Mouse (Mus musculus): Measurements from ENCODE around the gene 1110059E24Rik.
"Not testable (repeated sequence)": the region's sequence is repeated elsewhere in the genome, so short reads cannot be mapped to it uniquely, and the experiment has no call there.

The 1110059E24Rik gene

DNA sequence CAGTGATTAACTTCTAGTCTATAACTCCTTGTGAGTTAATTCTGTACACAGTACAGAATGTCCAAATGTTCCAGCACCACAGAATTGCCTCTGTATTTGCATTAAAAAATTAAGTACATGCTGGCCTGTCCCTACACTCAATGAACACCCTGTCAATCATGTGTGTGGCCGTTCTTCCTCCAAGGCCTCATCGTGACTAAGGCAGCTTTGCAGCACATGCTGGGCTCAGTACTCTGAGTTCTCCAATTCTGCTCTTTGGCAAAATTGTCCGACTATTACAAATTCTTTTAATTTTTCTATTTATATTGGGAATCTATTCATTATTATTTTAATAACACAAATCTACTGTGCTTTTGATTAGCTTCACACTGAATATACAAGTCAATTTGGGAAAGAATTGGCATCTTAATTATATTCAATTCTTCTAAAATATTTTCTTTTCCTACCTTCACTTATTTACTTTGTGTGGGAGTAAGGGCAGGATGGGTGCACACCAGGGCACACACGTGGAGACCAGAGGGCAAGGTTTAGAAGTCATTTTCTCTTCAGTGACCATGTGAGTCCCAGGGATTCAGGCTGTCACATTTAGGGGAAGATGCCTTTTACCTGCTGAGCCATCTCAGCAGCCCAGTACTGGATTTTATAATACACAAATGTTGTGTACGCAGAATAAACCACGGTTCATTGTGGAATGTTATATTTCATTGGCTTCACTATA, 26.3 kb downstream of the 1110059E24Rik start:
- no peak for DNase-seq (ENCODE audit: inconsistent ontology term)

DNA sequence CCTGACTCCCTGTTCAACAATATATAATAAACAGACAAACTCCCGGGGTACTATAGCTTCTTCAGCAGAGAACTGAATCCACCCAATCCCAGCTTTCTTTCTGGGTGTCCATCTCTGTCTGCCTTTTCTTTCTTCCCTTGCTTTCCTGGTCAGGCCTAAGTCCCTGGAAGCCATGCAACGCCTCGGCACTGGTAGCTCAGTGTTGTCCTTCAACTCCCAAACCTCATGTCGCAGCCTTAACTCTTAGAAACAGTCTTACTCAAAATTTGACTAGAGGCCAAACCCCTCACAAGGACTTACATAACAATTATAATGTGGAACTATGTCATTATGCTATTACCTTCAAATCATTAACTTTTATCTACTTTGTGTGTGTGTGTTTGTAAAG, 28.6 kb downstream of the 1110059E24Rik start:
- DNase-seq (ENCODE audit: inconsistent ontology term): no peak

DNA sequence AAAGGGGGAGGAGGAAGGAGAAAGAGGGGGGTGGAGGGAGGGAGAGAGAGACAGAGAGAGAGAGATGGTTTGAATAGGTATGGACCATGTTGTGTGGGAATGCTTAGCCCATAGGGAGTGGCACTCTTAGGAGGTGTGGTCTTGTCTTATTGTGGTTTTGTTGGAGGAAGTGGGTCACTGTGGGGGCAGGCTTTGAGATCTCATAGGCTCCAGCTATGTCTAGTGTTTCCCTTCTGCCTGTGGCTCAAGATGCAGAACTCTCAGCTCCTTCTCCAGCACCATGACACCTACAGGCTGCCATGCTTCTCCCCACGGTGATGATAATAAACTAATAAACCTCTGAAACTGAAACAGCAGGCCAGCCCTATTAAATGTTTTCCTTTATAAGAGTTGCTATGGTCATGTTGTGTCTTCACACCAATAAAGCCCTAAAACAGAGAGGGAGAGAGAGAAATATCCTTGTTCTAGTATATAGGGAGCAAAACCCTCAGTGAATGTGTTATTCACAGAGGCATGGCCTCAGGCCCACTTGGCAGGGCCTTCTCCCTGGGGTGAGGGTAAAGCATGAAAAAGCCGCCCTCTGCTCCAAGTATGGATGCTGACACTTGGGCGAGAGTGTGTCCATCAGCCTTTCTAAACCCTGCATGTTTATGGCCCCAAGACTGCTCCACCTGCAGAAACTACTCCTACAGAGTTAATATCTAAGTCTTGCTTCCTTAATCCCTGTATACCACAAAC, 29.2 kb downstream of the 1110059E24Rik start:
- DNase-seq (ENCODE audit: inconsistent ontology term): no peak

DNA sequence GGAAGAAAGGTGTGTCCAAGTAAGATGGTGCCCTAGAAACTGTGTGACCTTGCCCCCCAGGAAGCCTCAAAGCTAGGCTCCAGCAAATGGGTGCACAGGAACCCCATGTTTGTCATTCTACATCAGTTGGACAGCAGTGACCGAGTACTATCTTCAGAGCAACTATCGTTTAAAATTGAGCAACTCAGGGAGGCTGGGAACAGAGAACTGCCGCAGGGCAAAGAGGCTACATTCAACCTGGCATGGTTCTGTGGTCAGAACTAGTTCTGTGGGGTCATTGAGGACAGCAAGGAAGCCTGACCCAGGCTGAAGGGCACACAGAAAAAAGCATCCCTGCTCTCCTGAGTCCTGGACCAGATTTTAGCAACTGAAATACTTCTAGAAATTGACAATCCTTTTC, 37.0 kb downstream of the 1110059E24Rik start:
- no peak for DNase-seq (ENCODE audit: inconsistent ontology term)

DNA sequence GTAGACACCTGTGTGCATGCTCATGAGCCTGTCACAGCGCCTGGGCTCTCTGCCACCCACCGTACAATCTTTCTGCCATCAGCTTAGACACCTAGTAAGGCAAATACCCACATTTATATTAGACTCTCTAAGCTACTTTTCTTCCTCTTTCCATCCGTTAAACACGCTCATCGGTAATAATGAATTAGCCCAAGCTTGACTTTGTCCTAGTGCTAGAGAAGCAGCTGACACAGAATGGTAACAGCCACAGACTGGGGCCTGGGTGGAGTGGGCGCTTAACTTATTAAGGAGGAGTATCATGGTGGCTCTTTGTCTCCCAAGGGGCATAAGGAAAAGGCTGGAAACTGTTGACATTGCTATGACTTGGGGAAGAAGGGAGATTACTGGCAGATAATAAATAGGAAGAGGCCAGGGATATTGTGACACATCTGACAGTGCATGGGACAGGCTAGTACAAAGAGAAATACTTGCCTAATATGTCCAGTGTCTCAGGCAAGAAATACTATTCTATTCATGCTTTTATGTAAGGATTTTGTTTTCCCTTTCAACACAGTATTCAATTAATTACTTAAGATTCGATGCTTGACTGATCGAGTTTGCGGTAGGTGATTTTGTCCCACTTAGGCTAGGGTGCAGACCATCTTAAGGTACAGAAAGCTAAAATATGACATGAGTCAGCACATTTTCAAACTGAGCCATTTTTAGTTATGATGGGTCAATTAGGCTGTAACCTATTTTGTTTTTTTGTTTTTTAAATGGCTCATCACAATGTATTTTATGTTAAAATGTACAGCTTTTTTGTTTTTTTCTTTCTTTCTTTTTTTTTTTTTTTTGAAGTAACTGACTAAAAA, 40.8 kb downstream of the 1110059E24Rik start:
- no peak for DNase-seq (ENCODE audit: inconsistent ontology term)

DNA sequence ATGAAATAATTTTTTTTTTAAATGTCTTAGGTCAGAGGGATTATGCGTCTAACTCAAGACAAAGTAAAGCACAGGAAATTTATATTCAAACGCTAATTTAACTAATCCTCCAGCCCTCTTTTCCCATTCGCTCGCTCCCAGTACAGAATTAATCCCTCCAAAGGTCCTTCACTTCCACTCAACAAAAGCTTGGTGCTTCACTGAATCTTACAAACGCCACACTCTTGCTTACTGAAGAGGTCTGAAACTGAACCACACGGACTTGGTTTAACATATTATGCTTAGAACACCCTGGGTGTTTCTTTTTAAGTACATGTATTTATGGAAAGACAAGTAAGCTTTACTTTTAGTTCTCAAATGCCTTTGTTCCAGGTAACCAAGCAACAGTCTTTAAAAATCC, 41.5 kb downstream of the 1110059E24Rik start:
- DNase-seq (ENCODE audit: inconsistent ontology term): no peak

DNA sequence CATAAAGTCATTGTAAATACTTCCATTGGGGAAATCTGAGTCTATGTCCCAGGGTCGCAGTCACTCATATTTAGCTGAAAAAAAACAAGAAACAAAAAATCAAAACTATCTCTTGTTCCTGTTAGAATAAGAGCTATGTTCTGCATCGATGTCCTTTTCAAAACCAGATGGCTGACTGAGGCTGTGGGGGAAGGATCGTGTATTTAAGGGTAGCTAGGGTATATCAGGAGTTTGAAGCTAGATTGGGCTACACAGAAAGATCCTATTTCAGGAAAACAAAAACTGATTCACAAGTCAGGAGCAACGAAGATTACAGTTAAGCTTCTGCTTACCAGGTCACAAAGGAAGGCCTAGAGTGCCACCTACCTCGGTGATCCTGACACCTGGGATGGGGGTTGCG, 42.5 kb downstream of the 1110059E24Rik start:
- DNase-seq (ENCODE audit: inconsistent ontology term): no peak

DNA sequence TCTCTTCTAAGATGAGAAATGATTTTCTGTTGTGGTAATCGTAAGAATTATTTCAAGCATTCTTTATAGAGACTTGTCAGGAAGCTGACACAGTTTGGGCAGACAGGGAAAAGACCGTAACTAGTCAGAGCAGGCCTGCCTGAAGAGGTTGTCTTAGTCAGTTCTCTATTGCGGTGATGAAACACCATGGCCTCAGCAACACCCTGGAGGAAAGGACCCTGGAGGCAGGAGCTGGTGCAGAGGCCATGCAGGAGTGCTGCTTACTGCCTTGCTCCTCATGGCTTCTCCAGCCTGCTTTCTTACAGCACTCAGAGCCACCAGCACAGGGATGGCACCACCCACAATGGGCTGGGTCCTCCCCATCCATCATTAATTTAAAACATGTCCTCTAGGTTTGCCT, 47.5 kb downstream of the 1110059E24Rik start:
- no peak for DNase-seq (ENCODE audit: inconsistent ontology term)

DNA sequence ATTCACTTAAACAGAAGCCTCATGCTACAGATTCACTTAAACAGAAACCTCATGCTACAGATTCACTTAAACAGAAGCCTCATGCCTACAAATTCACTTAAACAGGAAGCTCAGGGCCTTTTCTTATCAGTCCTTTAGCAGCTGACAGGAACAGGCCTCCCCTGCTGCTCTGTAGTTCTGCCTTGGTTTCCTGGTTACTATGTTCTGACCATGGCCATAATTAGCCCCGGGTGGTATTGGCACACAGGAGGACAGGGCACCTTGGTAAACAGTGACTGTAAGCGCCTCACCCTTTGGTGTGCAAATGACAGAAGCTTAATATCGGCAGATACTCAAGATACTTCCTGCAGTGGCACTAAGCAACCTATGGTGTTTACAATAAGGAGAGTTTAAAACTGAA, 48.9 kb downstream of the 1110059E24Rik start:
- no peak for DNase-seq (ENCODE audit: inconsistent ontology term)

DNA sequence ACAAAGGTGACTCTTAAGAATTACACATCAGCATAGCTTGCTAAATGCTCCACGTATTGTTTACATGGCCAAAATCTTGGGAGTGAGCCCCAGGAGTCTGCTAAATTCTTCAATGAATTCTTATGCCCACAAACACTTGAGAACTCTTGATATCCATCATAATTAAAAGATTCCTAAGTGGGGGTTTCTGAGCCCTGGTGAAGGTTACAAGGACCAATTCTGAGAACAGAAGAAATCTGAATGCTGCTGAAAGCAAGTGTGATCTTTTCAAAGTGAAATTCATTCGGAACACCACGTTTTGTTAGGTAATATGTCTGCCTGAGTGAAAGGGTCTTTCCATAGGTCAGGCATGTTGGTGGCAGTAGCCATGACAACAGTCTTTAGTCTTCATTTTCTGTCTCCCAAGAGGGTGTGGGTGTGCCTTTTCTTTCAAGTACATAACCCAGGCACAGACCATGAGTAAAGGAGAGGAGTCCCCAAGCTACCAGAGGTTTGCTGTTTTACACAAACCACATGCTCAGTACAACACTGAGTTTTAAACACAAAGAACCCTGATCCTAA, 51.2 kb downstream of the 1110059E24Rik start:
- no peak for DNase-seq (ENCODE audit: inconsistent ontology term)

DNA sequence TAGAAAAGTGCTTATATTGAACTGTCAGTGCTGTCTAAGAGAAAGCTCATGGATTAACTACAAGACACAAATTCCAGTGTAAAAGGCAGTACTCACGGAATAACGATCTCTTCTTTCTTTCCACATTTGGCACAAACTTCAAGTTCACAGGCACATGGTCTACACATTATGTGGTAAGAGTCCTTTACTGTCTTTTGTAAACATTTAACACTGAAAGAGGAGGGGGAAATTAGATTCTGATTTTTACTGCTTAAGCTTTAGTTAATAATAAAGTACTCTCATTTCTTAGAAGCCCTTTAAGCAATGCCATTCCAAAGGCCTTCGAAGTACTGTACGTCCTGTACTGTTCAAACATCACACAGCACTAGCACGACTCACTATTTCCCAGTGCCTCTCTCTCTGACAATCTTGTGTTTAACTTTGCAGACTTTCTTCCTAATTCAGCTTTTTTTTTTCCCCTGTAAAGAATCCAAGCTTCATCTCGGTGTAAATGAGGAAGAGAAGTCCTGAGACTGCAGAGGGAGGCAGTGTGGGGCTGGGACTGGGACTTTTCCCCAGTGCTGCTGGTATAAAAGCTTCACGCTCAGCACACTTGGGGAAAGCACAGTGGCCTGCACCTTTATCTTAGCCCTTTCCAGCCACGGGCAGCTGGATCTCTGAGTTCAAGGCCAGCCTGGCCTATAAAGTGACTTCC, 54.0 kb downstream of the 1110059E24Rik start:
- no peak for DNase-seq (ENCODE audit: inconsistent ontology term)

DNA sequence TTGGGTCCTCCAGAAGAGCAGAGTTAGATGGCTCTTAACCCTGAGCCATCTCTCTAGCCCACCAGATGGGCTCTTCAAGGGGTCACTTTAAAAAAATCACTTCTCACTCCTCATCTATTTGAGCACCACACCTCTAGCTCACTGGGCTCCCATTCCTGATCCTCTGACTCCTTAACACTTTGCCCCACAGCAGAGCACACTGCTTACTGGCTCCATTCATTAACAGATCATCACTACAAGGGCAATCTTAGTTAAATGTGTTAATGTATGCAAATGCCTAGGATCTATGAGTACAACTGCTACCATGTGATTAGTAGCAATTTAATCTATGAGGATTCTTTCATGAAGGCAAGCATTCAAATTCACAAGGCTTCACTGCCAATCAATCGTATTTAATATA, 58.1 kb downstream of the 1110059E24Rik start:
- no peak for DNase-seq (ENCODE audit: inconsistent ontology term)

DNA sequence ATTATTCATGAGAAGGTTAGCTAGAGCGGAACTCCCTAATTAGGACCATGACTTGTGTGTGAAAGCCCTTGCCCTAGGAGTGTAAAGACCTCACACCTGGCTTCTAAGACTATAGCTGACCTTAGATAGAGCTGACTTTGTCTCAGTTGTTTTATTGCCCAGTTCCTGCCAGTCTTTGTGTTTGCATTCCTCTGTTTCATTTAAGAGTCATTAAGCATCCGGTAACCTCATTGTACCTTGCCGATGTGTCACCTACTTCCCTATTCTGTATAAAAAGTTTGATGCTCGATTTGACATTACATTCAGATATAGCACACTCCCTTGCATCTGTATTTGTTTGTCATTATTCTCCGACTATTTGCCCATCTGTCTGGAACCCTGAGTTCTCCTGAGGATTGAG, 60.6 kb downstream of the 1110059E24Rik start:
- DNase-seq (ENCODE audit: inconsistent ontology term): not testable (repeated sequence)

DNA sequence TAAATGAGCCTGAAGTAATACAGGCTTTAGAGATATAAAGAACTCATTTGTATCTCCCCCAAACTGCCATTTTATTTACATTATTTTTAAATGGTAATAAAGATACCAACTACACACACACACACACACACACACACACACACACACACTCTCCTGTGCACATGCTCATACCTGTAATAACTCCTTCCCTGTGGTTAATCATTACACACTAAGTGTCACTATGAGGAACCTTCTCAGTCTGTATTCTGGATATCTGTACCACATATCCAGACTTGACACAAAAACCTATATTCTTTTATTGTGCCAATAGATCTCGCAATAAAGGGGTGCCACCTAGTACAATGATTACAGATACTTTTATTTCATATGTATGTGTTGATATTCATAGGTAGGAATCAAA, 62.9 kb downstream of the 1110059E24Rik start:
- no peak for DNase-seq (ENCODE audit: inconsistent ontology term)

DNA sequence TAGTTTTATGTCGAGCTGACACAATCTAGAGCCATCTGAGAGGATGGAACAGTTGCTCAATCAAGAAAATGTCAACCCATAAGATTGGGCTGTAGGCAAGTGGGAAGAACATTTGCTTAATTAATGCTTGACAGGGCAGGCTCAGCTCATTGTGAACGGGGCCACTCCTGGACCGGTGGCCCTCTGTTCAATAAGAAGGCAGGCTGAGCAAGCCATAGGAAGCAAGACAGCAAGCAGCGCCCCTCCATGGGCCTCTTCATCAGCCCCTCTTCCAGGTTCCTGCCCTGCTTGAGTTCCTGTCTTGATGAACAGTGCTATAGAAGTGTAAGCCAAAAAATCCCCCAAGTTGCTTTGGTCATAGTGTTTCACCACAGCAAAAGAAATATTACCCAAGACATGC, 65.2 kb downstream of the 1110059E24Rik start:
- no peak for DNase-seq (ENCODE audit: inconsistent ontology term)

DNA sequence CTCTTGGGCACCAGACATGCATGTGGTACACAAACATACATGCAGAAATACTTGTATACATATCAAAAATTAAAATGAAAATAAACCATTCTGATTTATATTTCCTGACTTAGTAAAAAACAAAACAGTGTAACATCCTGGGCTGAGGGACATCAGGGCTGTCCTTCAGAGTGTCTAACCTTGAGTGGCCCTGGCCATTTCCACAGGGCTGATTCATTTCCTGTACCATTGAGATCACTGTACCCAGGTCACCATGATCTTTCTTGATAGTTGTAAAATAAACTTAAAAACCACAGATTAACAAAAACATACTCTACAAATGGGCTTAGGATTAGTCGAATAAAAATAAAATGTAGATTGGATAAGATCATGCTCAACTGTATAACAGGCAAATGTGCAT, 66.2 kb downstream of the 1110059E24Rik start:
- no peak for DNase-seq (ENCODE audit: inconsistent ontology term)

DNA sequence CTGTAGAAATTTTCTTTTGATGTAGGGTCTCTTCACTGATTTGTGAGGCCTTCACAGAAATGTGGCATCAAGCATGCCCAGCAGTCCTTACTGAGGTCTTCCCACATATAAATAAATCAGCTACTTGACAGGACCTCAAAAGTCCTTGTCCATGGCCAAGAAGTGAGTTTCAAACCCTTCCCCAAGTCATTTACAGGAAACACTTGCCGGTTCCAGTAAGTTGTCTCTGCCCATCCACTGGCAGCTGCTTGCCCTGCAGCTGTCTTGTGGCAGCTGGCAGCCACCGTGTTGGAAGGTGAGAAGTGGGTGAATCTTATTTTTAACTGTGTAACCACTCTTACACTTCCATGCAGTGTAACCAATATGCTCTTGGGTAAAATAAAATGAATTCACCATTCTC, 66.9 kb downstream of the 1110059E24Rik start:
- no peak for DNase-seq (ENCODE audit: inconsistent ontology term)

DNA sequence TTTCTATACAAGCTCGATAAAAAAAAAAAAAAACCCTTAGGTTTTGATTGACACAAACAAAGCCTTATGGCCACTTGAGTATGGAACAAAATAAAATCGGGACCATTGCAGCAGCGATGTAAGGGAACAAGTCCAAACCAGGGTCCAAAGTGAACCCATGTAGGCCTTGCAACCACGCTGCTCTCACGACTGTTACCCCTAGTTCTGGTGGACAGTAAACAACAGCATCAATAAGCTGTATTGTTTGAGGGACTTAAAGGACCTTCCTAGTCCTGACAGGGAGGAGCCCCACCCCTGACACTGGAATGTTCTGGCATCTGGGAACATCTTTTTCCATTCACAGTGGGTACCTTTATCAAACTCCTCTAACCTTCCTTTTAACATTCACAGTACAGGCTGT, 68.8 kb downstream of the 1110059E24Rik start:
- DNase-seq (ENCODE audit: inconsistent ontology term): no peak

DNA sequence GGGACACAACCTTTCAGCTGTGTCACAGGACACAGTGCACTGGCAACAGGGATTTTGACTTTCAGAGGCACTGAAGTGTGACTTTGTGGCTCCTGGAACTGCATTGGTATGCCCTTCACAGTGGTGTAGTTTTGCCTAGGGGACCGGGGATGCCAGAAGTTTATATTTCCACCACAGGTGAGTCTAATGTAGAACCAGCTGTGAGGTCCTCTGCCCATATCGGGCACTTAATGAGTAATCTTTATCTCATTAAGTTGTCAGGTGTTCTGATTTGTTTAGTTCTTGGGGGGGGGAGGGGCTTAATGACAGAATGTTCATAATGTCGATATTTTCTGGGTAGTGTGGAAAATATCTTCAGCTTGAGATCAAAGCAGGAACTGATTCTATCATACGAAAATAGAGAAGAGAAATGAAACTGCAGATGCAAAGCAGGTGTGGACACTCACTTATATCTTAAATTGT, 69.2 kb downstream of the 1110059E24Rik start:
- DNase-seq (ENCODE audit: inconsistent ontology term): no peak

DNA sequence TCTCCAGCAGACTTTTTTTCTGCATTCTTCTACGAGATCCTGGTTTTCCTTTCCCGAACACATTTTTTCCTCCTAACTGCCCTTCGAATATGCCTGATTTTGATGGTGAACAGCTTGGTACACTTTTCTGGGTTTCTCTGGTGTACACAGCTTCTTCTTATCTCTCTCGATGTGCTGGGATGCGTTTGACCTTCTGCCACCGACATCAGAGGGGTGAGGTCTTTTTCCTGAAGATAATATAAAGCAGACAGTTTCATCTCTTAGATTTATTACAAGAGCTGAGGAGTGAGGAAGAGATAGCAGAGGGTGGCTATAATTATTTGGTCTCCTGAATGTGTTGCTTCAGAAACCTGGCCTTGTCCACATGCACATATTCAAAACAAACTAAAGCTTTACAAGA, 71.4 kb downstream of the 1110059E24Rik start:
- DNase-seq (ENCODE audit: inconsistent ontology term): no peak

DNA sequence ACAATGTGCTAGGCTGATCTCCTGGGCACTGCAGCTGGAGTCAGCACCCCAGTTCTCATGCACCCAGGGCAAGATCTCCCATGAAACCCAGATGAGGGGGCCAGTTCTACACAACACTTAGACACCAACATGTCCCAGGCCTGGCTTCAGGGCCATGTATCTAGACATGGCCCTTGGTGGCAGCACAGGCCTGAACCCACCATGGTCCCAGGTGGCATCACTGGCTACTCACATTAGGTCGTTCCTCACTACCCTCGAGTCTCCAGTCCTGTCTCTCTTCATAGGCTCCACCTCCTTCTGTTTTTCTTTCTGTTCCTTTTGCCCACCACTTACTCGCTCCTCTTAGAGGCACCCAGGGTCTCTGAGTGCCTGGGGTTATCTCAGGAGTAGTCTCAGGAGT, 72.9 kb downstream of the 1110059E24Rik start:
- no peak for DNase-seq (ENCODE audit: inconsistent ontology term)

DNA sequence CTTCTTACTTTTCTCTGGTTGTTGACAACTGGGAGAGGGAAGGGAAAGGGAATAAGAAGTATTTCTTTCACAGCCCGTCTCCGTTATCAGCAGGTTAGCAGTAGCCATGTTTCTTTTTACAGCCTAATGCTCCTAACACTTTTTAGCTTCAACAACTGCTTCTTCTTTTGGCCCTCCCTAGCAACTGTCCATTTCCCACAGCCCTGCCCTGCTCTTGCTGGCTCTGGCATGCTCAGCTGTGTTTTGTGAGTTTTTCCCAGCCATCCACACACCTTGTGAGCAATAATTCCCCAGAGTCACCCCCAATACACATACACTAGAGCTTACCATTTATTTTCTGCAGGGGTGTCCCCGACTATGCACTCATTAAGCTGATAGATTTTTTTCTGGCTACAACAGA, 75.3 kb downstream of the 1110059E24Rik start:
- no peak for DNase-seq (ENCODE audit: inconsistent ontology term)
